8 mouse cellular contexts compared by ENCODE assay signal in the genomic region with DNA sequence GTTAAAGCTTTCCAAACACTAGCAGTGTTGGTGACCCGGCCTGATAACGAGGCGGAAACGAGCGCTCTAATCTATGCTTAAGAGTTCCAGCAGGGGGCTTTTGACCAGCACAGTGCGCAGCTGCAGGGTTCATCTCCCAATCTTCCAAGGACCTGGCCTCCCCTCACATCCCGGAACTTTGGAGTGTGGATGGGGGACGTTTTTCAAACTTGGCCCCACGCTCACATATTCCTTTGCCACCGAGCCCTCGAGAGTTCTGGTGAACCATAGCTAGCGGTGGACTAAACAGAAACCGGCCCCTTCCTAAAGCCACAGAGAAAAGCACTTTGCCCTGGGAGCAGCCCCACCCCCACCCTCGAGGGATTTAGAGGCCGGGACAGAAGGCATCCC. TPM values are rescaled to one million over a fixed set of nuclear protein-coding genes. Genes with fewer than 3 reads are reported as not detected.
DNase-seq lines count a peak whose midpoint lies in the region; ATAC-seq lines count a peak whose summit lies in the region.

No protein-coding gene starts in this region.

- DNase-seq in gastrocnemius, adult 18-20 months (ENCODE audit: low spot score), result peak; percentile 46
- DNase-seq in gastrocnemius, postnatal 25 days, result no peak
- DNase-seq in c-Kit-positive CD71-positive TER-119-negative erythroid progenitor cells, embryonic 14.5 days (ENCODE audit: low read depth), result peak; percentile 52
- DNase-seq in heart, adult 8-10 months (ENCODE audit: low spot score), result peak; percentile 48
- DNase-seq in lung, postnatal 14 days, result peak; percentile 61
- DNase-seq in ovary, postnatal 36 days (ENCODE audit: low spot score), result peak; percentile 58
- no peak for DNase-seq in layer of hippocampus, adult 18-20 months (ENCODE audit: low spot score in 2 of 2)

- H3K27ac ChIP-seq in kidney, embryonic 14.5 days (ENCODE audit: low read depth, low read length), result no peak overlapping the region

- H3K9ac ChIP-seq in kidney, embryonic 14.5 days (ENCODE audit: low read depth, low read length), result peak overlapping the region; percentile 32

- H3K9me3 ChIP-seq in kidney, embryonic 14.5 days (ENCODE audit: control insufficient read depth, low read length), result no peaks in the 10 kb centered on the region

- ATAC-seq in kidney, embryonic 14.5 days (ENCODE audit: low FRiP score, low TSS enrichment), result peak; percentile 90

- H3K27me3 ChIP-seq in kidney, embryonic 14.5 days (ENCODE audit: control insufficient read depth, insufficient read depth, low read length), result peaks cover 20% of the 10 kb centered on the region

- H3K4me1 ChIP-seq in kidney, embryonic 14.5 days (ENCODE audit: control insufficient read depth, insufficient read depth, low read length), result no peaks in the 10 kb centered on the region

- no peaks in the 10 kb centered on the region for H3K36me3 ChIP-seq in kidney, embryonic 14.5 days (ENCODE audit: control insufficient read depth, insufficient read depth, low read length)

- peak overlapping the region; percentile 60 for H3K4me2 ChIP-seq in kidney, embryonic 14.5 days (replicated peaks; ENCODE audit: low read depth, low read length)

- 1% methylated on average over 15 of the region's 15 CpGs for WGBS in kidney, embryonic 14.5 days

- H3K4me3 ChIP-seq in kidney, embryonic 14.5 days (ENCODE audit: low read length), result peak overlapping the region; percentile 49

RNA-seq across cellular contexts. Expression of a gene that starts 6.3 kb away (rescaled TPM):
- not detected for total RNA-seq in gastrocnemius, adult 18-20 months (2021)
- not detected for total RNA-seq in gastrocnemius, postnatal 25 days (2021)
- not detected for total RNA-seq in heart, adult 8-10 months (2022)
- polyA plus RNA-seq in kidney, embryonic 14.5 days (2014; fragmentation: Nextera tagmentation; extraction: Ambion mirVana), result 0.23 TPM in 1 of 2 replicates, not detected in the other
- not detected for total RNA-seq in layer of hippocampus, adult 18-20 months (2021)

RNA-seq across cellular contexts. Expression of a gene that starts 28.7 kb away (rescaled TPM):
- total RNA-seq in gastrocnemius, adult 18-20 months (2021), result not detected
- not detected for total RNA-seq in gastrocnemius, postnatal 25 days (2021)
- total RNA-seq in heart, adult 8-10 months (2022), result not detected
- polyA plus RNA-seq in kidney, embryonic 14.5 days (2014; fragmentation: Nextera tagmentation; extraction: Ambion mirVana), result 0.34 and 0.55 TPM in 2 replicates
- 1 to 10 TPM in 1 of 2 experiments, under 1 TPM in 1; 0.99 to 1.5 TPM for total RNA-seq in layer of hippocampus, adult 18-20 months (2021)

RNA-seq across cellular contexts. Expression of a gene that starts 42.5 kb away (rescaled TPM):
- under 1 TPM; 0.30 to 0.47 TPM for total RNA-seq in gastrocnemius, adult 18-20 months (2021)
- total RNA-seq in gastrocnemius, postnatal 25 days (2021), result under 1 TPM; 0.29 to 0.36 TPM
- 1 to 10 TPM in 2 of 4 experiments, under 1 TPM in 2; 0.25 to 1.8 (median 0.95) TPM for total RNA-seq in heart, adult 8-10 months (2022)
- 0.85 and 1.6 TPM in 2 replicates for polyA plus RNA-seq in kidney, embryonic 14.5 days (2014; fragmentation: Nextera tagmentation; extraction: Ambion mirVana)
- 1 to 10 TPM; 3.2 to 4.7 TPM for total RNA-seq in layer of hippocampus, adult 18-20 months (2021)

RNA-seq across cellular contexts. Expression of a gene that starts 55.4 kb away (rescaled TPM):
- not detected for total RNA-seq in gastrocnemius, adult 18-20 months (2021)
- not detected for total RNA-seq in gastrocnemius, postnatal 25 days (2021)
- under 1 TPM in 1 of 4 experiments, not detected in 3; 0.06 TPM for total RNA-seq in heart, adult 8-10 months (2022)
- 0.14 and 0.18 TPM in 2 replicates for polyA plus RNA-seq in kidney, embryonic 14.5 days (2014; fragmentation: Nextera tagmentation; extraction: Ambion mirVana)
- 10 to 100 TPM; 84.7 to 86.2 TPM for total RNA-seq in layer of hippocampus, adult 18-20 months (2021)

Comparison
In these comparisons a context has a peak if more than half of its experiments do, and no peak if none do; other contexts are left out.
1. DNase-seq: peak in gastrocnemius, adult 18-20 months (single experiment), c-Kit-positive CD71-positive TER-119-negative erythroid progenitor cells, embryonic 14.5 days (single experiment), heart, adult 8-10 months (single experiment), lung, postnatal 14 days (single experiment) and ovary, postnatal 36 days (single experiment); none in gastrocnemius, postnatal 25 days (single experiment) and layer of hippocampus, adult 18-20 months (0 of 2).